Mouse (Mus musculus) limb, embryonic 11.5 days (tissue): ENCODE measurements around the gene Acoxl. TPM values are rescaled to one million over a fixed set of nuclear protein-coding genes. Genes with fewer than 3 reads are reported as not detected.

ENCODE experiments used
- ATAC-seq: fragments of 200-750 bp; cut with Nextera tagmentation; 2 replicates; pipeline ENCODE4 v1.8.0; 2017; ENCODE audit warnings: low read depth; ENCODE audit not compliant: insufficient number of reproducible peaks, low FRiP score, low TSS enrichment
- DNase-seq: peaks from one replicate; pipeline ENCODE4 v3.0.0-alpha.2; 2015; ENCODE audit warnings: low spot score
- H3K27ac ChIP-seq: fragments of 300-500 bp; sonication (generic); replicated peaks from 2 replicates; pipeline ENCODE4 v1.5.1; 2014; ENCODE audit warnings: low read depth, mild to moderate bottlenecking, low read length
- H3K27me3 ChIP-seq: fragments of 300-500 bp; sonication (generic); 2 replicates; pipeline ENCODE4 v1.6.1; 2014; ENCODE audit warnings: mild to moderate bottlenecking, low read length, mixed read lengths; ENCODE audit not compliant: control insufficient read depth, insufficient read depth
- H3K36me3 ChIP-seq: fragments of 300-500 bp; sonication (generic); 2 replicates; pipeline ENCODE4 v1.6.1; 2014; ENCODE audit warnings: mild to moderate bottlenecking, low read length, moderate library complexity, mixed read lengths; ENCODE audit not compliant: control insufficient read depth, insufficient read depth
- H3K4me1 ChIP-seq: fragments of 300-500 bp; sonication (generic); 2 replicates; pipeline ENCODE4 v1.6.1; 2014; ENCODE audit warnings: low read length, mixed read lengths; ENCODE audit not compliant: control insufficient read depth, insufficient read depth
- H3K4me2 ChIP-seq: fragments of 300-500 bp; sonication (generic); 2 replicates; pipeline ENCODE4 v1.6.1; 2014; ENCODE audit warnings: low read depth, mild to moderate bottlenecking, moderate library complexity; ENCODE audit not compliant: severe bottlenecking
- H3K4me3 ChIP-seq: fragments of 300-500 bp; sonication (generic); 2 replicates; pipeline ENCODE4 v1.5.1; 2014; ENCODE audit warnings: low read depth, low read length
- H3K9ac ChIP-seq: fragments of 300-500 bp; sonication (generic); 2 replicates; pipeline ENCODE4 v1.6.1; 2014; ENCODE audit warnings: mild to moderate bottlenecking, low read length
- H3K9me3 ChIP-seq: fragments of 300-500 bp; sonication (generic); 2 replicates; pipeline ENCODE4 v1.6.1; 2016; ENCODE audit warnings: low read length; ENCODE audit not compliant: control insufficient read depth
- WGBS: fragments of 180-500 bp; shearing (Covaris S2); extraction: QIAGEN DNeasy Blood & Tissue Kit; methylation state at CpG from one replicate; pipeline ENCODE4 v1.1.7; 2014; 5-methylcytosine and 5-hydroxymethylcytosine counted together
- polyA plus RNA-seq: library from polyadenylated mRNA; unstranded; fragments of >200 nt; fragmentation: Nextera tagmentation; extraction: Ambion mirVana; gene quantifications from 2 replicates; pipeline ENCODE4 v1.2.1, GENCODE M21; 2014

The Acoxl gene
- polyA plus RNA-seq, 1 experiment from 2014 or later = 0.31 TPM

DNA sequence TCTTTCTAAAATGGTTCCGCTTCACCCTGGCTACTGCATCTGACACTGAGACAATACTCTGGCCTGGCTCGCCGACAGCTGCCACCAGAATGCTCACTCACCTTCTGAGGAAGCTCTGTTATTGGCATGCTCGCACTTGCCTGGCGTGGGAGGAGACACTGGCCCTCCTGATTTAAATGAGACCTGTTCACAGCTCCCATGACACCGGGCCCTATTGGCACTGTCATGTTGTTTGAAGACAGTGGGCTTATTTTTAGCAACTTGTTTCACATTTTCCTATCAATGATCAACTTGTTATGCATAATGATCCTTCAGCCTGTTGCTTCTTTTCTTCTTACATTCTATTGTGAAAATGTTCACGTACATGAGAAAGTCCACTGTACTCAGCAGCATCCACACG is 324.5 kb downstream of the Acoxl start:
- WGBS = 73% methylated on average over 8 of the region's 8 CpGs
- Histone ChIP-seq H3K36me3 (peaks cover 3% of the 10 kb centered on the region; the same call in 1 of the 2 replicates), H3K9ac (no peak overlapping the region), H3K4me3 (no peak overlapping the region), H3K27me3 (no peaks in the 10 kb centered on the region), H3K9me3 (no peaks in the 10 kb centered on the region), H3K4me2 (no peak overlapping the region), H3K27ac (no peak overlapping the region), H3K4me1 (no peaks in the 10 kb centered on the region)
- ATAC-seq = no peak
- no peak for DNase-seq

DNA sequence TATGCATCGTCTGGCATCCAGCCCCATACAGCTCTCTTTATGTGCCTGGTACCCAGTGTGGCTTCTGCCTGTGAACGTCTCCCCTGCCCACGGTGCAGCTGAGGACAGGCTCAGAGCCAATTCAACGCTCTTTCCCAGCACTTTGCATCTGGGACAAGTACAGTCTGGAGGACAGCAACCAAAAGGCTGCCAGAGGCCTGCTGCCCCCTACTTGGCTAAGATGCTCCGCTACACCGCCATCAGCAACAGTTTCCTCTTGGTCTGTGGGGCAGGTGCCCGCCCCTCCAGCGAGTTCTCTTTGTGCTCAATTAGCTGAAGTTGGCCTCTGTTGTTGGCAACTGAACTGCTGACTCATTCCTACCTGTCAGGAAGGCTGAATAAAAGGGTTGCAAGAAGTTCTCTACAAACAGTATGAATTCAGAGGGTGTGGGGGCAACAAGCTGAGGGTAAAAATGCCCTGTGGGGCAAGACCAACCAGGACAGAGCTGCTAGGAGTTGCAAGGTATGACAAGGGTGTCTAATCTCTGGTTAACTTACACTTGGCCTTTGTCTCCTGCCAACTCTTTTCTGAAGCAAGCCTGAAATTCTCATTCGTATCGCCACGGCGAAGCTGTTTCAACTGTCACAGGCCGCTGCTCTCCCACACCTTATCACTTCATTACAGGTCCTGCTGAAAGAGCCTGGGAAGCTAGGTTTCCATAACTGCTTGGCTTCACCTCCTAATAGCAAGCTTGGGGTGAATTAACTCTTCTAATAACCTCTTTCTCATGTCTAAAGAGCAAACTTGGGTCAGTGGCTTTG is 328.1 kb downstream of the Acoxl start:
- no peak overlapping the region for H3K4me2 ChIP-seq
- H3K9me3 ChIP-seq = no peaks in the 10 kb centered on the region
- no peak overlapping the region for H3K9ac ChIP-seq
- no peaks in the 10 kb centered on the region for H3K27me3 ChIP-seq
- ATAC-seq (no peak), DNase-seq (no peak)
- H3K27ac ChIP-seq = no peak overlapping the region
- H3K4me1 ChIP-seq = no peaks in the 10 kb centered on the region
- no peaks in the 10 kb centered on the region for H3K36me3 ChIP-seq
- 78% methylated on average over 13 of the region's 13 CpGs for WGBS
- H3K4me3 ChIP-seq = no peak overlapping the region

DNA sequence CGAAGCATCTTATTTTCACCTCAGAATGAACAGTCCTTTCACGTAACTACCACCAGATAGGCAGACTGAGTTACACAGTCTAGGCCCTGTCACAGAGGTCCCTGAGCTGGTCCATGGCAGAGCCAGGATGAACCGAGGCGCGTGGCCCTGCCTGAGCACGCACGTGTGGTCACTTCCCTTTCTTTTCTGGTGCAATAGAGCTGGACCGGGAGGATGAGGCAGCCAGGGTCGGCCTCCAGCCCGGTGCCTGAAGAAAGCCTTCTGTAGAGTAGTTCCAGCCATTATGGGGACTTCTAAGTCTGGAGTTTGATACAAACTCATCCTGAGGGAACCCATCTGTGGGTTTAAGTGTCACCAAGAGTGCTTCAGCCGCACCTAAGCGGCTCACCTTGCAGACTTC is 329.3 kb downstream of the Acoxl start:
- ATAC-seq = no peak
- no peaks in the 10 kb centered on the region for H3K27me3 ChIP-seq
- no peak for DNase-seq
- H3K36me3 ChIP-seq = no peaks in the 10 kb centered on the region
- 95% methylated on average over 12 of the region's 12 CpGs for WGBS
- no peak overlapping the region for H3K4me2 ChIP-seq
- no peaks in the 10 kb centered on the region for H3K9me3 ChIP-seq
- H3K27ac ChIP-seq = no peak overlapping the region
- H3K4me1 ChIP-seq = no peaks in the 10 kb centered on the region
- no peak overlapping the region for H3K9ac ChIP-seq
- no peak overlapping the region for H3K4me3 ChIP-seq

DNA sequence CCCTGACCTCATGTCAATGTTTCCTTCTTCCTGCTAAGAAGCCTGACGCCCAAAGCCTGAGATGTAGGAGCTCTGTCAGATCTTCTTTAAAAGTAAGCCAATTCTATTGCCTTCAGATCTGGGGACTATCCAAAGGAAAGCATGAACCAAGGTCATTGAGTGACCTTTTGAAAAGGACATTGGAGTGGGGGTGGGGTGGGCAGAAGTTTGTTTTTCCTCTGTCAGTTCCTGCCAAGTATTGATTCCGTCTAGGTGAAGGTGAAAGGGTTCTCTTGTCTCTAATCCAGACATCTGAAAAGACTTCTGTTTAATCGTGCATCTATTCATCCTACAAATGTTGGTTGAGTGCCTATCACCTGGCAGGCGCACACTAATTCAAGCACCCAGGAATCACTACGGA is 330.8 kb downstream of the Acoxl start:
- ATAC-seq (no peak), DNase-seq (no peak)
- Histone ChIP-seq H3K27me3 (no peaks in the 10 kb centered on the region), H3K9ac (no peak overlapping the region), H3K27ac (no peak overlapping the region), H3K4me3 (no peak overlapping the region), H3K9me3 (no peaks in the 10 kb centered on the region), H3K36me3 (no peaks in the 10 kb centered on the region), H3K4me2 (no peak overlapping the region), H3K4me1 (no peaks in the 10 kb centered on the region)
- WGBS = 89% methylated on average over 5 of the region's 5 CpGs

DNA sequence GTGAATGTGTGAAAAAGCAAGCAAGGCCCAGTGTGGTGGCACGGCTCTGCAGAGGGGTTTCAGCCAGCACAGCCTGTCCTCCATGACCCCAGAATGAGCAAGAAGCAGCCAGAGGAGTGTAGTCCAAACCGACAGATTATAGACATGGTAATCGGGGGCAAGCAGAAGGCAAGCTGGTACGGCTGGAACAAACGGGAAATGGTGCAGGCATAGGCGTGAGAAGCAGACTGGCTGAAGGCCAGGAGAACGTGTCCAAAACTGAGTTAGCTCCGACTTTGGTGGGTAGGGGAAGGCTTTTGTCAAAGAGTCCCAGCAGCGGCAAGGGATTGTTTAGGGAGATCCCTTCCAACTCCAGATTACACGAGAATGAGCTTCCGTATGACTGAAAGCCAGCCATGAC is 331.3 kb downstream of the Acoxl start:
- Histone ChIP-seq H3K9ac (no peak overlapping the region), H3K4me3 (no peak overlapping the region), H3K9me3 (no peaks in the 10 kb centered on the region), H3K4me1 (no peaks in the 10 kb centered on the region), H3K27me3 (no peaks in the 10 kb centered on the region), H3K27ac (no peak overlapping the region), H3K36me3 (no peaks in the 10 kb centered on the region), H3K4me2 (no peak overlapping the region)
- DNase-seq = no peak
- ATAC-seq = no peak
- 87% methylated on average over 11 of the region's 11 CpGs for WGBS

DNA sequence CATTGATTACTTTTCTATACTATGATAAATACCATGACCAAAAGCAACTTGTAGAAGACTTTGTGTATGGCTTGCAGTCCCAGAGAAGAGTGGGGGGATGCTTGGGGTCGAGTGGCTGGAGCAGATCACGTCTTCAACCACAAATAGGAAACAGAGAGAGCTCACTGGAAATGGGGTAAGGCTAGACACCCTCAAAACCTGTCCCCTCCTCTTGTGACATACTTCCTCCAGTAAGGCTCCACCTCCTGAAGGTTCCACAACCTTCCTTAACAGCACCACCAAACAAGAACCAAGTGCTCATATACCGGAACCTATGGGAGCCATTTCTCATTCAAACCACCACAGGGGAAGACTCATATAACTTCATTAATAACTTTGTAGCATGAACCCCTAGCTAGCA is 331.9 kb downstream of the Acoxl start:
- ATAC-seq (no peak), DNase-seq (no peak)
- no peaks in the 10 kb centered on the region for H3K4me1 ChIP-seq
- no peak overlapping the region for H3K4me2 ChIP-seq
- no peak overlapping the region for H3K27ac ChIP-seq
- H3K9me3 ChIP-seq = no peaks in the 10 kb centered on the region
- no peak overlapping the region for H3K9ac ChIP-seq
- no peak overlapping the region for H3K4me3 ChIP-seq
- WGBS = 90% methylated on average over 3 of the region's 3 CpGs
- no peaks in the 10 kb centered on the region for H3K27me3 ChIP-seq
- H3K36me3 ChIP-seq = no peaks in the 10 kb centered on the region

DNA sequence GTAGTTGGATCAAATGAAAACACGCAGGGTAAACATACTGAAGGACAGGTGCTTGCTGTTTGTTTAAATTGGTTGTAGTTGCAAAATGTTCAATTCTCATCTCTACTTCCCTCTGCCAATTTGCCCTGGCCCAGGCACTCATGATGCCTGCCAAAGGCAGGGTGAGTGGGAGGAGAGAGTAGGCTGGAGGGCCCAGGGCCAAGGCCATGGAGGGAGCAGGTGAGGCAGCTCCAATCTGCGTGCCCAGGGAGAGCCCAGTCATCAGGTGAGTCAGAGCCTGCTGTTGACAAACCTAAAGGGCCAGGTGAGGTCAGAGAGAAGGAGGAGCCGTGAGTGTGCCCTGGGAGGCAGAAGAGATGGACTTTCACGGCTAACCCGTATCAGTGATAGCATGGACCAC is 333.6 kb downstream of the Acoxl start:
- Histone ChIP-seq H3K4me2 (no peak overlapping the region), H3K9me3 (no peaks in the 10 kb centered on the region), H3K9ac (no peak overlapping the region), H3K27me3 (no peaks in the 10 kb centered on the region), H3K4me1 (peaks cover 3% of the 10 kb centered on the region; the same call in 1 of the 2 replicates), H3K36me3 (no peaks in the 10 kb centered on the region), H3K4me3 (no peak overlapping the region), H3K27ac (no peak overlapping the region)
- DNase-seq (no peak), ATAC-seq (no peak)
- WGBS = 95% methylated on average over 5 of the region's 5 CpGs
